Mouse (Mus musculus): ENCODE measurements around the gene Slfn9.
"Not testable (repeated sequence)": the region's sequence is repeated elsewhere in the genome, so short reads cannot be mapped to it uniquely, and the experiment has no call there.

The Slfn9 gene

GRCm38 (mm10) chr11:82991469-82992166 lies at the start of gene Slfn9:
Gene Slfn9 (minus strand): TSS chr11:82991830.
- peak; percentile 54 for DNase-seq (ENCODE audit: low spot score)

- DNase-seq (ENCODE audit: low spot score): no peak
Measured at GRCm38 (mm10) chr11:83041000-83041399, 49.4 kb upstream of the Slfn9 start.

- DNase-seq (ENCODE audit: low spot score): no peak
Measured at GRCm38 (mm10) chr11:83040325-83040724, 48.7 kb upstream of the Slfn9 start.

GRCm38 (mm10) chr11:83039796-83040195 lies 48.2 kb upstream of the Slfn9 start:
- no peak for DNase-seq (ENCODE audit: low spot score)

GRCm38 (mm10) chr11:83039156-83039555 lies 47.5 kb upstream of the Slfn9 start:
- no peak for DNase-seq (ENCODE audit: low spot score)

- DNase-seq (ENCODE audit: low spot score): not testable (repeated sequence)
Measured at GRCm38 (mm10) chr11:83038686-83039085, 47.1 kb upstream of the Slfn9 start.

- no peak for DNase-seq (ENCODE audit: low spot score)
Measured at GRCm38 (mm10) chr11:83020621-83021020, 29.0 kb upstream of the Slfn9 start, which contains the start of gene Slfn8. Gene Slfn8 (minus strand): TSS chr11:83020810.

GRCm38 (mm10) chr11:83019561-83020519 lies 28.2 kb upstream of the Slfn9 start:
- not testable (repeated sequence) for DNase-seq (ENCODE audit: low spot score)

GRCm38 (mm10) chr11:83016093-83016492 lies 24.5 kb upstream of the Slfn9 start:
- DNase-seq (ENCODE audit: low spot score): no peak

GRCm38 (mm10) chr11:83013356-83013755 lies 21.7 kb upstream of the Slfn9 start:
- no peak for DNase-seq (ENCODE audit: low spot score)

GRCm38 (mm10) chr11:82990612-82991385 lies 831 bp downstream of the Slfn9 start:
- peak; percentile 9 for DNase-seq (ENCODE audit: low spot score)

GRCm38 (mm10) chr11:82989357-82989756 lies 2.3 kb downstream of the Slfn9 start:
- no peak for DNase-seq (ENCODE audit: low spot score)

- DNase-seq (ENCODE audit: low spot score): no peak
Measured at GRCm38 (mm10) chr11:82987621-82988020, 4.0 kb downstream of the Slfn9 start.

- DNase-seq (ENCODE audit: low spot score): no peak
Measured at GRCm38 (mm10) chr11:82983193-82983592, 8.4 kb downstream of the Slfn9 start.

GRCm38 (mm10) chr11:82982409-82982808 lies 9.2 kb downstream of the Slfn9 start:
- DNase-seq (ENCODE audit: low spot score): not testable (repeated sequence)

GRCm38 (mm10) chr11:82973916-82974315 lies 17.7 kb downstream of the Slfn9 start:
- no peak for DNase-seq (ENCODE audit: low spot score)

- DNase-seq (ENCODE audit: low spot score): no peak
Measured at GRCm38 (mm10) chr11:82971590-82971974, 20.0 kb downstream of the Slfn9 start.

- DNase-seq (ENCODE audit: low spot score): no peak
Measured at GRCm38 (mm10) chr11:82970712-82971589, 20.7 kb downstream of the Slfn9 start.

GRCm38 (mm10) chr11:82962215-82962614 lies 29.4 kb downstream of the Slfn9 start:
- no peak for DNase-seq (ENCODE audit: low spot score)

- no peak for DNase-seq (ENCODE audit: low spot score)
Measured at GRCm38 (mm10) chr11:82961743-82962142, 29.9 kb downstream of the Slfn9 start.

GRCm38 (mm10) chr11:82959613-82960012 lies 32.0 kb downstream of the Slfn9 start:
- no peak for DNase-seq (ENCODE audit: low spot score)

Measured in ovary, adult 18-20 months (tissue).